Mouse (Mus musculus): ENCODE results near the gene Grwd1. TPM values are rescaled to one million over a fixed set of nuclear protein-coding genes. Genes with fewer than 3 reads are reported as not detected.

The Grwd1 gene
- polyA plus RNA-seq, 1 experiment from 2014 or later = 37.4 TPM

- DNase-seq (no peak), ATAC-seq (ENCODE audit: low FRiP score, low TSS enrichment) (no peak)
These were observed 51.6 kb downstream of the Grwd1 start for GRCm38 (mm10) chr7:45779081-45779641.

GRCm38 (mm10) chr7:45775237-45775636 is 55.5 kb downstream of the Grwd1 start:
- Histone ChIP-seq H3K27me3 (ENCODE audit: control insufficient read depth, insufficient read depth, low read length) (no peaks in the 10 kb centered on the region), H3K9me3 (ENCODE audit: control insufficient read depth, low read length) (no peaks in the 10 kb centered on the region), H3K9ac (replicated peaks; ENCODE audit: low read length) (no peak overlapping the region), H3K27ac (replicated peaks; ENCODE audit: low read depth, low read length) (no peak overlapping the region), H3K36me3 (ENCODE audit: control insufficient read depth, insufficient read depth, low read length) (no peaks in the 10 kb centered on the region), H3K4me3 (replicated peaks; ENCODE audit: low read depth, low read length) (no peak overlapping the region), H3K4me1 (ENCODE audit: control insufficient read depth, insufficient read depth, low read length) (no peaks in the 10 kb centered on the region), H3K4me2 (ENCODE audit: low read length) (no peak overlapping the region)
- no peak for DNase-seq
- no peak for ATAC-seq (ENCODE audit: low FRiP score, low TSS enrichment)
- 84% methylated on average over 7 of the region's 7 CpGs for WGBS

More at GRCm38 (mm10) chr7:45779081-45779641, 51.6 kb downstream of the Grwd1 start:
- 0 out of 2 replicates have a peak, but pooled peaks cover under 1% of the 10 kb centered on the region for H3K4me1 ChIP-seq (ENCODE audit: control insufficient read depth, insufficient read depth, low read length)
- no peaks in the 10 kb centered on the region for H3K9me3 ChIP-seq (ENCODE audit: control insufficient read depth, low read length)
- no peak overlapping the region for H3K4me3 ChIP-seq (replicated peaks; ENCODE audit: low read depth, low read length)
- no peaks in the 10 kb centered on the region for H3K27me3 ChIP-seq (ENCODE audit: control insufficient read depth, insufficient read depth, low read length)
- WGBS = 25% methylated on average over 22 of the region's 22 CpGs
- H3K9ac ChIP-seq (replicated peaks; ENCODE audit: low read length) = peak overlapping the region; percentile 20; the same call in 1 of the 2 replicates
- no peaks in the 10 kb centered on the region for H3K36me3 ChIP-seq (ENCODE audit: control insufficient read depth, insufficient read depth, low read length)
- H3K27ac ChIP-seq (replicated peaks; ENCODE audit: low read depth, low read length) = no peak overlapping the region
- peak overlapping the region; percentile 35 for H3K4me2 ChIP-seq (ENCODE audit: low read length)

Other genes with a start within 250 kb of the Grwd1 start
- gene Fgf21, start 215.5 kb downstream of the Grwd1 start, polyA plus RNA-seq (2014; fragmentation: Nextera tagmentation; extraction: Ambion mirVana) = not detected in 2 replicates
- gene Fut1, start 213.7 kb downstream of the Grwd1 start, polyA plus RNA-seq (2014; fragmentation: Nextera tagmentation; extraction: Ambion mirVana) = not detected in 2 replicates
- not detected in 2 replicates for gene Izumo1, start 209.1 kb downstream of the Grwd1 start, polyA plus RNA-seq (2014; fragmentation: Nextera tagmentation; extraction: Ambion mirVana)
- gene Rasip1, start 203.5 kb downstream of the Grwd1 start, polyA plus RNA-seq (2014; fragmentation: Nextera tagmentation; extraction: Ambion mirVana) = 12.3 and 14.9 TPM in 2 replicates
- gene Mamstr, start 191.0 kb downstream of the Grwd1 start, polyA plus RNA-seq (2014; fragmentation: Nextera tagmentation; extraction: Ambion mirVana) = 3.0 and 4.3 TPM in 2 replicates
- gene Fut2, start 164.6 kb downstream of the Grwd1 start, polyA plus RNA-seq (2014; fragmentation: Nextera tagmentation; extraction: Ambion mirVana) = 0.11 and 0.12 TPM in 2 replicates
- gene Ntn5, start 146.9 kb downstream of the Grwd1 start, polyA plus RNA-seq (2014; fragmentation: Nextera tagmentation; extraction: Ambion mirVana) = 0.30 TPM in 1 of 2 replicates, not detected in the other
- 0.21 TPM in 1 of 2 replicates, not detected in the other for gene Sec1, start 136.5 kb downstream of the Grwd1 start, polyA plus RNA-seq (2014; fragmentation: Nextera tagmentation; extraction: Ambion mirVana)
- gene Car11, start 131.1 kb downstream of the Grwd1 start, polyA plus RNA-seq (2014; fragmentation: Nextera tagmentation; extraction: Ambion mirVana) = 28.1 and 49.1 TPM in 2 replicates
- gene Dbp, start 125.9 kb downstream of the Grwd1 start, polyA plus RNA-seq (2014; fragmentation: Nextera tagmentation; extraction: Ambion mirVana) = 1.9 and 4.3 TPM in 2 replicates
- 631 and 710 TPM in 2 replicates for gene Rpl18, start 115.5 kb downstream of the Grwd1 start, polyA plus RNA-seq (2014; fragmentation: Nextera tagmentation; extraction: Ambion mirVana)
- gene Sphk2, start 112.9 kb downstream of the Grwd1 start, polyA plus RNA-seq (2014; fragmentation: Nextera tagmentation; extraction: Ambion mirVana) = 17.2 and 19.2 TPM in 2 replicates
- 0.46 and 0.90 TPM in 2 replicates for gene Fam83e, start 109.7 kb downstream of the Grwd1 start, polyA plus RNA-seq (2014; fragmentation: Nextera tagmentation; extraction: Ambion mirVana)
- gene Spaca4, start 105.1 kb downstream of the Grwd1 start, polyA plus RNA-seq (2014; fragmentation: Nextera tagmentation; extraction: Ambion mirVana) = not detected in 2 replicates
- 25.2 and 30.2 TPM in 2 replicates for gene Lmtk3, start 47.2 kb downstream of the Grwd1 start, polyA plus RNA-seq (2014; fragmentation: Nextera tagmentation; extraction: Ambion mirVana)
- gene Sult2b1, start 46.3 kb downstream of the Grwd1 start, polyA plus RNA-seq (2014; fragmentation: Nextera tagmentation; extraction: Ambion mirVana) = 5.2 and 8.5 TPM in 2 replicates
- 281 and 288 TPM in 2 replicates for gene Cyth2, start 16.4 kb downstream of the Grwd1 start, polyA plus RNA-seq (2014; fragmentation: Nextera tagmentation; extraction: Ambion mirVana)
- gene Kcnj14, start 6.2 kb downstream of the Grwd1 start, polyA plus RNA-seq (2014; fragmentation: Nextera tagmentation; extraction: Ambion mirVana) = 0.63 and 0.88 TPM in 2 replicates
- 99.1 and 126 TPM in 2 replicates for gene Kdelr1, start 41.8 kb upstream of the Grwd1 start, polyA plus RNA-seq (2014; fragmentation: Nextera tagmentation; extraction: Ambion mirVana)
- gene Grin2d, start 47.4 kb upstream of the Grwd1 start, polyA plus RNA-seq (2014; fragmentation: Nextera tagmentation; extraction: Ambion mirVana) = 2.3 and 4.4 TPM in 2 replicates
- gene Syngr4, start 65.8 kb upstream of the Grwd1 start, polyA plus RNA-seq (2014; fragmentation: Nextera tagmentation; extraction: Ambion mirVana) = not detected in 2 replicates
- gene Tmem143, start 66.0 kb upstream of the Grwd1 start, polyA plus RNA-seq (2014; fragmentation: Nextera tagmentation; extraction: Ambion mirVana) = 5.1 and 7.5 TPM in 2 replicates
- 5.2 and 32.1 TPM in 2 replicates for gene Emp3, start 90.5 kb upstream of the Grwd1 start, polyA plus RNA-seq (2014; fragmentation: Nextera tagmentation; extraction: Ambion mirVana)
- 2.6 and 3.1 TPM in 2 replicates for gene Ccdc114, start 93.1 kb upstream of the Grwd1 start, polyA plus RNA-seq (2014; fragmentation: Nextera tagmentation; extraction: Ambion mirVana)
- 0.12 and 0.24 TPM in 2 replicates for gene Abcc6, start 199.4 kb upstream of the Grwd1 start, polyA plus RNA-seq (2014; fragmentation: Nextera tagmentation; extraction: Ambion mirVana)
- gene Nomo1, start 202.8 kb upstream of the Grwd1 start, polyA plus RNA-seq (2014; fragmentation: Nextera tagmentation; extraction: Ambion mirVana) = 28.6 and 32.6 TPM in 2 replicates

Measured in midbrain, embryonic 14.5 days (tissue).